Mouse (Mus musculus): ENCODE measurements around the gene Trim69.
"Not testable (repeated sequence)": the region's sequence is repeated elsewhere in the genome, so short reads cannot be mapped to it uniquely, and the experiment has no call there.

The Trim69 gene

DNA sequence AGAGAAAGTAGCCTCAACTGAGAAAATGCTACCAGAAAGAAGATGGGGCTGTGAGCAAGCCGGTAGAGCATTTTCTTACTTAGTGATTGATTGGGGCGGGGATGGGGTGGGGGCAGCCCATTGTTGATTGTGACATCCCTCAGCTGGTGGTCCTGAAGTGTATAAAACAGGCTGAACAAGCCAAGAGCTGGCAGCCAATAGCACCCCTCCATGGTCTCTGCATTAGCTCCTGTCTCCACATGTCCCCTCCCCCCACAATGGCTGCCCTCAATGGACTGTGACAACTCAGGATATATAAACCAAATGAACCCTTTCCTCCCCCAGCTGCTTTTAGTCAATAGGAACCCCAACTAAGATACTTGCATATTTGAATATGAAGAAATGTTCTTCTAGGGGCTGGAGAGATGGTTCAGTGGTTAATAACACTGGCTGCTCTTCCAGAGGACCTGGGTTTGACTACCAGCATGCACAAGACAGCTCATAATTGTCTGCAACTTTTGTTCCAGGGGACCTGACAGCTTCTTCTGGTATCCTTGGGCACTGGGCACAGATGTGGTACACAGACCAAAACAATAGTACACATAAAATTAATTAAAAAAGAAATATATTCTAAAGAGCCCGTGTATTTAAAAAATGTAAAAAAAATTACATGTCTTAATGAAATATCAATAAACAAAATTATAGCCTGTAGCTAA, 50.2 kb downstream of the Trim69 start:
- peak; percentile 60 for DNase-seq (ENCODE audit: low spot score)

DNA sequence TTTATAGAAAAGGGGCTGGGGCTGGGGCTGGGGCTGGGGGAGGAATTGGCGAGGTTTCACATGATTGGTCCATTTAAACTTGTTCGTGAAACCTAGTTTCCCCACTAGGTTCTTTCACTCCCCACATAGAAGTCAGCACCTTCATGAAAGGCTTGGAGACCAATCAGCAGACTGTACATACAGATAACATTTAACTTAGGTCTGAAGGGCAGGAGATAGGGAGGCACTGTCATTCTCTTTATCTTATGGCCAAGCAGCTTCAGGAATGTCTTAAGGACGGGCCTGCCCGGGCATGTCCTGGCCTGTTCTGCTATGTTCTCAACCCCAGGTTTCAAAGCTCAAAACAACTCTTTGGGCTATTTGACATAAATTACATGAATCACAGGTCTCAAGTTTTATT, 56.6 kb downstream of the Trim69 start:
- DNase-seq (ENCODE audit: low spot score) = not testable (repeated sequence)

DNA sequence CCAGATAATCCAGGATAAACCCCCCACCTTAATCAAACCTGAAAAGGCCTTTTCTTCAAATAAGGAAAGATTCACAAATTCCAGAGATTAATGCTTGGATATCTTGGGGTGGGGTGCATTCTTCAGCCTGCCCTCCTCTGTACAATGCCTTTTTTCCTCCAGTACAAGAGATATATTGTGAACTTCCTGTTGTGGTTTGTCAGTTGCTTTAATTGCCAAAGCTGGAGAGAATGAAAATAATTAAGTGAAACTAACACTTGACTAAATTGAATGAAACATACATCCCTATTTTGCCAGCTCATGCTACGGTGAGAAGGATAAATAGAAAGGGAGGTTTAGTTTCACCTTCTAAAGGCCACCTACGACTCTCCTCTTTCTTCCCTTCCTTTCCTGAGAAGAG, 57.7 kb downstream of the Trim69 start:
- no peak for DNase-seq (ENCODE audit: low spot score)

DNA sequence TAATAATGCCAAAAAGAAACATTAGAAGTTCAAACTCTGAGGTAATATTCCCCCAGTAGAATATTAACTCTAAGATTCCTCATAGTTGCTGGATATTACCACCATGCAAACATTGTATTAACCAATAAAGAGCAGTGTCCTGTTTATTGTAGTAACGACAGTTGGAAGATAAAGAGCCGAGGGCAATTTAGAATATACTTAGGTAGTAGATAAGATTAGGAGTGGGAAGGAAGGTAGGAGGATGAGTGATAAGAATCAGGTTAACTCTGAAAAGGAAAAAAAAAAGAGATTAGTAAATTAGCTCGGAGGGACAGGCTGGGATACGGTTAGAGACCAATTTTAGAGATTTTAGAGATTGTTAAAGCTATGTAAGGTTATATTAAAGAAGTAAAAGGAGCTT, 60.9 kb downstream of the Trim69 start:
- DNase-seq (ENCODE audit: low spot score) = no peak

DNA sequence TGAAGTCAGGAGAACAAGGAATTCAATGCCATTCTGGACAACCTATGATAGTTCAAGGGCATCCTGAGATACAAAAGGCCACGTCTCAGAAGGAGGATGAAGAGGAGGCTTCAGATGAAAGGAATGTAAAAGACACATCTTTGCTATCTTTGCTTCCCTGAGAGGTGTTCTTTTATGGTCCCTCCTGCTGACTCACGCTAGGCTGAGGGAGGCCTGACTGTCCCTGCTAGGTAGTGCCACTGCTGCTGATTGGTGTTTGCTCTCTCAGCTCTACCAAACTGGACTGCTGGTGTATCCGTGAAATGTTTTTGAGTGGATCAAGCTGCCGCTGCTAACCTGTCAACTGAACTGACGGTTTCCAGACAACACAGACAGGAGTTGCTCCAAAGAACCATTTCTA, 61.3 kb downstream of the Trim69 start:
- DNase-seq (ENCODE audit: low spot score) = no peak

DNA sequence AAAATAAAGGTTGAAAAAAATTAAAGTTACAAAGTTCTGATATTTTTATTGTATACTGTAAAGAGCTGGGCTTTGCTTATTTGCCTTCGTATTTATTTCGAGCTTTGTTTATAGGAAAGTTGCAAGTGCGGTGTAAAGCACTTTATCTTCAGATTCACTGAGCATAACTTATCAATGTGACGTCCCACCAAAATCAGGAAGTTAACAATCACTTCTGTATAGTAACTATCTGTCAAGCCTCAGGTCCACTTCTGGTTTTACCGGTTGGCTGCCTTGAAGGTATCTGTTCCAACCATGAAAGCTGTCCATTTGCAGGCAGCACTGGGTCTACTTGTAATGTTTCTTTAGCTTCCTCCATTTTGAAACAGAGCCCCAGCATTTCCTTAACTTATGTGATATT, 61.8 kb downstream of the Trim69 start:
- DNase-seq (ENCODE audit: low spot score) = no peak

DNA sequence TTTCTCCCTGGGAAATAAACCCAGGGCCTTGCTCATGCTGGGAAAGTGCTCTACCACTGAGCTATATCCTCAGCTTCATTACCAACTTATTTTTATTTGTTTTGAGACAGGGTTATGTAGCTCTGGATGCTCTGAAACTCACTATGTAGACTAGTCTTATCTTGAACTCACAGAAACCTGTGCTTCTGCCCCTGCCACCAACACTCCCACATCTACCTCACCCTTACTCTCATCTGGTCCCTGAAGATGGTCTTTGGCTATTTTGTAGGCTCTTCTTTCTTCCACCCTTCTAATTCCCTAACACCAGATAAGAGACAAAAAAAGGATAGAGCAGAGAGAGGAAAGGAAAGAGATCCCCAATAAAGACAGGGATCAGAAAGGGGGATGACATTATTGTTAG, 63.2 kb downstream of the Trim69 start:
- DNase-seq (ENCODE audit: low spot score) = no peak

Measured in embryo, embryonic 10 days (tissue).